Mouse (Mus musculus): ENCODE results near the gene Tmem206.

GRCm38 (mm10) chr1:191395871-191396433 is 70.2 kb downstream of the Tmem206 start:
- TF ChIP-seq CHD2 (IDR thresholded peaks at IDR 0.05; ENCODE audit: low read depth, low read length) = no peak
- no peak for TF ChIP-seq ZC3H11A (IDR thresholded peaks at IDR 0.05; ENCODE audit: borderline replicate concordance, low read depth, low read length)
- no peak for TF ChIP-seq ZNF384 (IDR thresholded peaks at IDR 0.05; ENCODE audit: low read depth, low read length)
- TF ChIP-seq HCFC1 (IDR thresholded peaks at IDR 0.05; ENCODE audit: borderline replicate concordance, insufficient read depth, low read length) = no peak
- TF ChIP-seq MAFK (IDR thresholded peaks at IDR 0.05; ENCODE audit: insufficient read depth, low read depth, low read length) = no peak
